Mouse (Mus musculus): Measurements from ENCODE around the gene Pifo.
"Not testable (repeated sequence)": the region's sequence is repeated elsewhere in the genome, so short reads cannot be mapped to it uniquely, and the experiment has no call there.

The Pifo gene

GRCm38 (mm10) chr3:106014546-106014945 is at the start of gene Pifo:
TSS of gene Pifo (minus strand) at chr3:106014646.
- no peak for DNase-seq (ENCODE audit: low spot score in 2 of 2)

GRCm38 (mm10) chr3:106057966-106058365 is 43.5 kb upstream of the Pifo start:
- no peak for DNase-seq (ENCODE audit: low spot score in 2 of 2)

GRCm38 (mm10) chr3:106051896-106052295 is 37.5 kb upstream of the Pifo start:
- DNase-seq (ENCODE audit: low spot score in 2 of 2), result no peak

- no peak for DNase-seq (ENCODE audit: low spot score in 2 of 2)
Measured at GRCm38 (mm10) chr3:106040306-106040705, 25.9 kb upstream of the Pifo start.

- no peak for DNase-seq (ENCODE audit: low spot score in 2 of 2)
Measured at GRCm38 (mm10) chr3:106032781-106033180, 18.3 kb upstream of the Pifo start, which contains the start of gene Chil5. TSS of gene Chil5 (minus strand) at chr3:106032814.

- DNase-seq (ENCODE audit: low spot score in 2 of 2), result no peak
Measured at GRCm38 (mm10) chr3:106024135-106024534, 9.7 kb upstream of the Pifo start.

GRCm38 (mm10) chr3:106021840-106022239 is 7.4 kb upstream of the Pifo start:
- no peak for DNase-seq (ENCODE audit: low spot score in 2 of 2)

GRCm38 (mm10) chr3:106003360-106003759 is 11.1 kb downstream of the Pifo start:
- DNase-seq (ENCODE audit: low spot score in 2 of 2), result not testable (repeated sequence)

- peak in 1 of 2 experiments; percentile 40 for DNase-seq (ENCODE audit: low spot score in 2 of 2)
Measured at GRCm38 (mm10) chr3:106001416-106002370, 12.8 kb downstream of the Pifo start.

GRCm38 (mm10) chr3:106000707-106001375 is 13.6 kb downstream of the Pifo start:
- no peak for DNase-seq (ENCODE audit: low spot score in 2 of 2)

- DNase-seq (ENCODE audit: low spot score in 2 of 2), result no peak
Measured at GRCm38 (mm10) chr3:105994730-105995129, 19.7 kb downstream of the Pifo start.

- DNase-seq (ENCODE audit: low spot score in 2 of 2), result peak; percentile 37 to 71
Measured at GRCm38 (mm10) chr3:105991653-105992283, 22.7 kb downstream of the Pifo start.

GRCm38 (mm10) chr3:105989611-105990010 is 24.8 kb downstream of the Pifo start:
- DNase-seq (ENCODE audit: low spot score in 2 of 2), result not testable (repeated sequence)

- DNase-seq (ENCODE audit: low spot score in 2 of 2), result no peak
Measured at GRCm38 (mm10) chr3:105974174-105974573, 40.3 kb downstream of the Pifo start.

- DNase-seq (ENCODE audit: low spot score in 2 of 2), result no peak
Measured at GRCm38 (mm10) chr3:105973411-105973810, 41.0 kb downstream of the Pifo start, which contains the start of gene Ovgp1. TSS of gene Ovgp1 (plus strand) at chr3:105973711.

GRCm38 (mm10) chr3:105971831-105972446 is 42.5 kb downstream of the Pifo start:
- no peak for DNase-seq (ENCODE audit: low spot score in 2 of 2)

GRCm38 (mm10) chr3:105960700-105961099 is 53.7 kb downstream of the Pifo start:
- DNase-seq (ENCODE audit: low spot score in 2 of 2), result peak in 1 of 2 experiments; percentile 35

- no peak for DNase-seq (ENCODE audit: low spot score in 2 of 2)
Measured at GRCm38 (mm10) chr3:105959999-105960398, 54.4 kb downstream of the Pifo start, which contains the start of gene Atp5f1. TSS of gene Atp5f1 (minus strand) at chr3:105960099.

- DNase-seq (ENCODE audit: low spot score in 2 of 2), result no peak
Measured at GRCm38 (mm10) chr3:105959585-105959984, 54.9 kb downstream of the Pifo start.

- peak; percentile 96 to 97 for DNase-seq (ENCODE audit: low spot score in 2 of 2)
Measured at GRCm38 (mm10) chr3:105958974-105959580, 55.4 kb downstream of the Pifo start, which contains the start of gene Wdr77. TSS of gene Wdr77 (plus strand) at chr3:105959369.

- DNase-seq (ENCODE audit: low spot score in 2 of 2), result no peak
Measured at GRCm38 (mm10) chr3:105958204-105958603, 56.2 kb downstream of the Pifo start.

Measured in spleen, postnatal 10 days (tissue).